Mouse (Mus musculus): ENCODE measurements around the gene Lect2. TPM values are rescaled to one million over a fixed set of nuclear protein-coding genes. Genes with fewer than 3 reads are reported as not detected.

Gene Lect2
- total RNA-seq, 2 experiments from 2014 or later: not detected

DNA sequence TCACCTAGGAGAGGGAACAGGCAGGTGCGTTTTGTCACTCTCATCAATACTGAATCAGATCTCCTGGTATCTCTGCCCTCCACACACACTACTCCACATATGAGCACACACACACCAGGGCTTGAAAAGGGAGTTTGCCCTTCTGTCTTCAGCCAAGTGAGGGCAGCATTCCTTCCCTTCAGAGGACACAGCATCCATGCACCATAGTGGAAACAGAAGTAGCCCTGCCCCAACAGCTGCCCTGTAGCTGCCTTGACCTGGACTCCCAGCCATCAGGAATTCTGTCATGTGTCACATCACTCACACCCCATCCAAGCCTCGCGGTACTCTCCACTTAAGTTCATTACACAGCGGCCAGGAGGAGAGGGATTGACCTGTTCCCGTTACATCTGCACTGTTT lies 29.8 kb upstream of the Lect2 start:
- no peak overlapping the region for H3K4me3 ChIP-seq
- DNase-seq (ENCODE audit: low spot score in 2 of 2): no peak
- no peak overlapping the region for H3K27ac ChIP-seq
- peak; percentile 37 for TF ChIP-seq CTCF (conservative IDR thresholded peaks at IDR 0.05)

DNA sequence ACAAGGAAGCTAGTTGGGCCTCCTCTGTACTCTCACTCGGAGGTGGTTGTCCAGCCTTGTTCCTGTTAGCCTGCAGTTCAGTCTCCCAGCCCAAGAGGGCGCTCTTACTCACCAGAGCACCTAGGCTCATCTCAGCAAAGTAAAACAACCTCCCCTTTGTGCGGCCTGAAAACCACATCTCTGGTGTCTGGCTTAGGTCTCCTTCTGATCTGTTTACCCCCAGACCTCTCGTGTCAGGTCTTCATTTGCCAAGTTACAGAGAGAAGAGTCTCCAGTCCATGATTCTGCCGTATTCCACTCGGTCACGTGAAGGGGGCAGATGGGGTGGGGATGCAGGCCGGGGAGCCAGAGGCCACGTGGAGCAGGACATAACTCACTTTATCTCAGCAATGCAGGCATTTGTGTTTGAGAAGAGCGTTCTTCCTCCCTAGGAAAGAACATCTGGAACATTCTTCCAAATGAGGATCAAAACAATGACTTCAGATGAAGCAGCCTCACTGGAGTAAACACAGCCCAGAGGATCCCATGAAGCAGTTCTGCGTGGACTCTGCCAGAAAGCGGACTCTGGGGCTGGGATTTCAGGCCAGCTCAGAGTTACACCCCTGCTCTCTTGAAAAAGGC lies 27.5 kb upstream of the Lect2 start:
- Histone ChIP-seq H3K4me3 (no peak overlapping the region), H3K27ac (peak overlapping the region; percentile 53; the same call in 1 of the 2 replicates)
- peak; percentile 87 for TF ChIP-seq CTCF (conservative IDR thresholded peaks at IDR 0.05)
- peak; percentile 38 to 62 for DNase-seq (ENCODE audit: low spot score in 2 of 2)

- no peak for DNase-seq (ENCODE audit: low spot score in 2 of 2)
- no peak for TF ChIP-seq CTCF (conservative IDR thresholded peaks at IDR 0.05)
- Histone ChIP-seq H3K27ac (no peak overlapping the region), H3K4me3 (no peak overlapping the region)
Measured at GRCm38 (mm10) chr13:56575074-56575473, 26.8 kb upstream of the Lect2 start.

DNA sequence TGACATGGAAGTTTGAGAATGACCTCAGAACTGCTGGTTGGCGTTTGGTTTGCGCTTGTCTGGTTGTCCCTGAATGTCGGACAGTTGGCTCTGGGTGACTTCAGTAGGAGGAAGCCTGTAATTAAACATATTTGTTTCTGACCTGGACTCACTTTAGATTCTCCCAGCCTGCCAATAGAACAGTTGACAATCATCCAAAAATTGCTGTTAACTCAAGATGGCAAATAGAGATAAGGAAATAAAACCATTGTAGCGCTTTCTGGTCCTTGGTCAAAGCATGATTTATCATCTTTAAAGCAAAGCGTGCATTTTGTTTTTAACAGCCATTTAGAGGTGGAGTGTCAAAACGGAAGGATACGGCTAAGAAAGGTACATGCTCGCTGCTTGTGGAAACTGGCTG lies 23.3 kb upstream of the Lect2 start:
- no peak for DNase-seq (ENCODE audit: low spot score in 2 of 2)
- H3K27ac ChIP-seq: no peak overlapping the region
- H3K4me3 ChIP-seq: no peak overlapping the region
- no peak for TF ChIP-seq CTCF (conservative IDR thresholded peaks at IDR 0.05)

DNA sequence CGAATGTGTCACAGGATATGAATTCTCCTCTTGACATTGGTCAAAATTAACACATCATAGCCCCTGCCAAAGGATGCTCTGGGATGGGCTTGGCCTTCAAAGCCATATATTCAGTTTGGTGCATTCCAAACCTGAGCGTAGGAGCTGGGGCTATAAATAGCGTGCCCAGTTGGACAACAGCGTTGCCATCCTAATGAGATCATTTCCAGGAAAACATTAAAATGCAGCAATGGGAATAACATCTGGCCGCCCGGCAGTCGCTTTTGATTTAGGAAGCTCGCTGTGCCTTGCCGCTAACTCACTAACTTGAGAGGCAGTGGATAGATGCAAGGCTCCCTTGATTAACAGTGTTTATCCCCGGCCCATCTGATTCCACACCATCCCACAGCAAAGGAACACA lies 18.0 kb upstream of the Lect2 start:
- no peak overlapping the region for H3K27ac ChIP-seq
- DNase-seq (ENCODE audit: low spot score in 2 of 2): no peak
- TF ChIP-seq CTCF (conservative IDR thresholded peaks at IDR 0.05): no peak

GRCm38 (mm10) chr13:56563075-56563474 lies 14.8 kb upstream of the Lect2 start:
- H3K27ac ChIP-seq: no peak overlapping the region
- TF ChIP-seq CTCF (conservative IDR thresholded peaks at IDR 0.05): peak; percentile 82
- H3K4me3 ChIP-seq: no peak overlapping the region
- DNase-seq (ENCODE audit: low spot score in 2 of 2): peak in 1 of 2 experiments; percentile 52

More for the DNA sequence above, 18.0 kb upstream of the Lect2 start:
- H3K4me3 ChIP-seq: no peak overlapping the region

DNA sequence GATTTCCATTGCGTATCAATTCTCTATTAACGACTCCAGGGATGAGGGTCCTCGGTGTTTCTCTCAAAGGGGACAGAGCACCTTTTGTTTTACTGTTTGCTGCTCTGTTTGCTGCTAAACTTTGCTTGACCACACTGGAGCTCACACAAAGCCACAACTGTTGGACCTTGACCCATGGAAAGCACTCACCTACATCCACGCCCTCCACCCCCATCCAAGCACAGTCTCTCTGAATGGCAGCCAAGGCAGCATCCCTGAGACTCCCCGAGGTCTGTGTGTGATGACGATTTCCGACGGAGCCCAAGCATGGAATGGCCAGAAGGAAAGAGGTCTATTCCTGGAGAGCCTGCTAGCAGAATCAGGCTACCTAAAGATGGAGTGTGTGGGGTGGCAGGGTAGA lies 12.8 kb upstream of the Lect2 start:
- no peak overlapping the region for H3K27ac ChIP-seq
- no peak for DNase-seq (ENCODE audit: low spot score in 2 of 2)
- H3K4me3 ChIP-seq: no peak overlapping the region
- TF ChIP-seq CTCF (conservative IDR thresholded peaks at IDR 0.05): no peak

GRCm38 (mm10) chr13:56559841-56560370 lies 11.6 kb upstream of the Lect2 start:
- no peak for TF ChIP-seq CTCF (conservative IDR thresholded peaks at IDR 0.05)
- no peak overlapping the region for H3K4me3 ChIP-seq
- no peak for DNase-seq (ENCODE audit: low spot score in 2 of 2)
- no peak overlapping the region for H3K27ac ChIP-seq

DNA sequence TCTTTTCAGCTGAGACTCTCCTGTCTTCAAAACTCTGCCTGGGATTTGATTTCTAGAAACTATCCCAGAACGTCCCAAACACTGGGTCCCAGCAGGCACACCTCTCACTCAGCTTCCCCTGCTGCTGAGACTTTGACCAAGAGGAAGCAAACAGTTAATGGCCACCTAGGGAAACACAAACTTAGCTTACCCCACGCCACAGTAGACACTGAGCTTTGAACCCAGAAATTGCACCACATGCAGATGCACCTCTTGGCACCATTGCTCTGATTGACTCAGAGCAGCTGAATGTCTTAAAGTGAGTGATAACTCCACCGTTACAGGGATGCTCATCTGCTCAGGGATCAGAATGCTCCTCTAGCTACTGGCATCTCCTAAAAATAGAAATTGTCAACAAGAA lies 10.5 kb upstream of the Lect2 start:
- H3K4me3 ChIP-seq: no peak overlapping the region
- H3K27ac ChIP-seq: no peak overlapping the region
- DNase-seq (ENCODE audit: low spot score in 2 of 2): no peak
- no peak for TF ChIP-seq CTCF (conservative IDR thresholded peaks at IDR 0.05)

GRCm38 (mm10) chr13:56556701-56557100 lies 8.4 kb upstream of the Lect2 start:
- TF ChIP-seq CTCF (conservative IDR thresholded peaks at IDR 0.05): no peak
- no peak overlapping the region for H3K4me3 ChIP-seq
- H3K27ac ChIP-seq: no peak overlapping the region
- DNase-seq (ENCODE audit: low spot score in 2 of 2): no peak

DNA sequence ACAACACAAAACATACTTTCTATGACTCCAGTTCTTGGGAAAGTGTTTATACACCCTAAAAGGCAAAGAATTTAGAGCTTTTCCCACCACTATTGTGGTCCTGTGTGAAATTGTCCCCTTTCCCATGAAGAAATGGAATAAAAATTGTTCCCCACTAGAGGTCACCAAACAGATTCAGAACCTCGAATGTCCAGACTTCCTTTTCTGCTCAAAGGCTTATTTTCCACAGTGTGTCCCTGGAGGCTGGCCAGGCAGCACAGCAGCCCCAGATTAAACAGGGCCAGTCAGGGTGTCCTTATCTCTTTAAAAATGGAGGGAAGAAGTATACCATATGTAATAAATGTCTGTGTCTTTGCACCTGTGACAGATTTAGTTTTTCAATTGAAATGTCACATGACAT lies 7.7 kb upstream of the Lect2 start:
- H3K27ac ChIP-seq: no peak overlapping the region
- DNase-seq (ENCODE audit: low spot score in 2 of 2): peak; percentile 25 to 27

DNA sequence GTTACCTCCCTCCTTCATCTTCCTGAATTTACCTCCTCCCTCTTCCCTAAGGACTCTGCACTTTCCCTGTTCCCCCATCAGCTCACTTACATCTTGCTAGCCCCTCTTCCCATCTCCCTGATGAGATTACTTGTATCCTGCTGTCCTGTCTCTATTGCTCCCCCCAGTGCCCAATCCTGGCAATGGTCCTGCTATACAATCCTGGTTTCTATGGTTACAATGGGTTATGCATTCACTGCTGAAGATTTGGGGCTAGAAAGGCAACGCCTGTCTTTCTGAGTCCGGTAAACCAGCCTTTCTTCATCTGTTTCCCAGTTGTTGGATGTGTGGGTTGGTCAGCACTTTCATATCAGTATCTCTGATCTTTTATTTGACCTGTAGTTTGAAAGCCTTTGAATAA lies 6.1 kb upstream of the Lect2 start:
- peak; percentile 63 for TF ChIP-seq CTCF (conservative IDR thresholded peaks at IDR 0.05)
- peak; percentile 44 to 46 for DNase-seq (ENCODE audit: low spot score in 2 of 2)
- Histone ChIP-seq H3K4me3 (no peak overlapping the region), H3K27ac (no peak overlapping the region)

More for the DNA sequence above, 7.7 kb upstream of the Lect2 start:
- TF ChIP-seq CTCF (conservative IDR thresholded peaks at IDR 0.05): peak; percentile 79
- no peak overlapping the region for H3K4me3 ChIP-seq

- no peak for TF ChIP-seq CTCF (conservative IDR thresholded peaks at IDR 0.05)
- DNase-seq (ENCODE audit: low spot score in 2 of 2): no peak
- no peak overlapping the region for H3K27ac ChIP-seq
- H3K4me3 ChIP-seq: no peak overlapping the region
Measured at GRCm38 (mm10) chr13:56553923-56554322, 5.6 kb upstream of the Lect2 start.

DNA sequence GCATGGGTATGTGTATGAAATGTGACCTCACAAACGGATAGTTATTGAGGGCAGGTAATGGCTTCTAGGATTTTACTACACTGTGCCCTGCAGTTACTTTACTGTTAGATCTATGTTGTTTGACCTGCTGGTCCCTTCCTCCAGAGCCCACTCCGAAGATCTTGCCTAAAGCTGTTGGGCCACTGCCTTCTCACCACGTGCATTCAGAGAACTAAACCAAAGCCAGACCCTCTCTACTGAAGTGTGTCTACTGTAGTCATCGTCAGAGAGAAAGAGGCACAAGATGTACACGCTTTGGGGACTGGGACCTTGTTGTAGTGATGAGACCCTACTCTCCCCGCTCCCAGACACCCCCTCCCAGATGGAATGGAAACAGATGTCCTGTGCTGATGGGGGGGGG lies 3.4 kb upstream of the Lect2 start:
- DNase-seq (ENCODE audit: low spot score in 2 of 2): no peak
- Histone ChIP-seq H3K4me3 (no peak overlapping the region), H3K27ac (no peak overlapping the region)
- no peak for TF ChIP-seq CTCF (conservative IDR thresholded peaks at IDR 0.05)

All from layer of hippocampus, adult 2 months (tissue).